Mouse (Mus musculus) heart, postnatal 0 days (tissue): ENCODE measurements around the gene Eapp.

ENCODE experiments used
- CTCF ChIP-seq: IDR thresholded peaks from 2 replicates; pipeline ENCODE4 v1.5.1; 2016; ENCODE audit warnings: antibody characterized with exemption, control low read depth, low read depth
- EP300 ChIP-seq: IDR thresholded peaks from 2 replicates; pipeline ENCODE4 v1.6.1; 2016; ENCODE audit warnings: antibody characterized with exemption, low read depth

DNA sequence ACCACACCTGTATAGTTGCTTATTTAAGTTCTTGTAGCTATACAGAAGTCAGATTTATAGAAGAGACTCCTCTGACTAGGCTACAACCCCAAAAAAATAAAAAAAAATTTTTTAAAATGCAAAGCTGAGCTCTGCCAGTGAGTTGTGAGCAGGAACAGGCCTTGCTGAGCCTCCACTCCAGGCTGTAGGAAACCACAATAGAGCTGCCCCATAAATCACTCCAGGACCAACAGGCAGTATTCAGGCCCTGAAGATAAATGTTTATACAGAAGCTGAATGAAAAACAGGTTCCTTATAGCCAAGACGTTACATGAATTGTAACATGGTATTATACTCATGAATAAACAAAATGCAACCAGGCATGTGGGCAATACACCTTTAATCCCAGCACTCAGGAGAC is 44.5 kb downstream of the Eapp start:
- TF ChIP-seq CTCF (no peak), EP300 (no peak)
